Mouse (Mus musculus): ENCODE data around the gene Sspn. TPM values are rescaled to one million over a fixed set of nuclear protein-coding genes. Genes with fewer than 3 reads are reported as not detected.

Sspn gene
- total and polyA plus RNA-seq, 3 experiments, result 0.04 to 0.14 (median 0.13) TPM

DNA sequence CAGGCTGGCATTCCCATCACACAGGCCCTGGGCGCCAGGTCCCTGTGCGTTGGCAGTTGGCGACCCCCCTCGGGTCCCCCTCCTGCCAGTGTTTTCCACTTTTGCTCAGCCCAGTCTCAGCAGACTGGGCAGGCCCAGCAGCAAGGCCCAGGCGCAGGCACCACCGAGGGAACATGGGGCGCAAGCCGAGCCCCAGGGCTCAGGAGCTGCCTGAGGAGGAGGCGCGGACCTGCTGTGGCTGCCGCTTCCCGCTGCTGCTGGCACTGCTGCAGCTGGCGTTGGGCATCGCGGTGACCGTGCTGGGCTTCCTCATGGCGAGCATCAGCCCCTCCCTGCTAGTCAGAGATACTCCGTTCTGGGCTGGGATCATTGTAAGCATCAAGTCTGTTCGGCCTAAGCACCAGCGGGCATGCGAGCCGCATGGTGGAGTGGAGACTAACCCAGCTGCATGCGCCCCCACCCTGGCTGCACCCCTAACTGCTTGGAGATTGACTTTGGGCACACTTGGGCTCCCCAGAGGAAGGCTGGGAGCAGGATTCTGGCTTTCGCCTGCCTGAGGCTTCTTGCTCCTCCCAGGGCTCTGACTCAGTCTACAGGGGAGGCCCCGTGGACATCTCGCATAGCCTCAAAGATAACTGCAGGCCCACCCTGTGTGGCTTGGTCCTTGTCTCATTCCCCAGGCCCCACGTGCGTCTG is 2.7 kb downstream of the Sspn start:
- Histone ChIP-seq H3K36me3 (replicated peaks in 1 of 2; ENCODE audit: control insufficient read depth in 1 of 2, insufficient read depth in 1 of 2, low read length in 1 of 2) (peaks cover 0 to 3% of the 10 kb centered on the region in 2 experiments), H3K27ac (ENCODE audit: insufficient read depth, low read depth) (no peak overlapping the region), H3K4me1 (ENCODE audit: control insufficient read depth in 1 of 2, insufficient read depth in 2 of 2) (peaks cover 0 to 14% of the 10 kb centered on the region in 2 experiments; a peak in 2 of 4 replicates), H3K9ac (ENCODE audit: insufficient read depth, low read depth) (no peak overlapping the region), H3K4me3 (replicated peaks in 1 of 3; ENCODE audit: low read depth in 2 of 3, low read length in 2 of 3, poor library complexity in 1 of 3) (no peak overlapping the region), H3K9me3 (replicated peaks; ENCODE audit: low read length) (peaks cover 6% of the 10 kb centered on the region), H3K79me2 (replicated peaks; ENCODE audit: control insufficient read depth, extremely low read depth, insufficient read depth, poor library complexity, severe bottlenecking) (no peaks in the 10 kb centered on the region), H3K4me2 (ENCODE audit: insufficient read depth, low read depth, poor library complexity, severe bottlenecking) (no peak overlapping the region), H3K27me3 (replicated peaks) (no peaks in the 10 kb centered on the region)
- no peak for DNase-seq (ENCODE audit: extremely low read depth)
- dilution Hi-C loops (cut with MboI; ENCODE audit: extremely low pct_ligation_motif_present, extremely low pct_unique_long_range_greater_than_20kb, low sequenced_read_pairs) (no loop called here), in situ Hi-C loops (cut with MboI; ENCODE audit: low pct_ligation_motif_present, low pct_unique_long_range_greater_than_20kb, low sequenced_read_pairs) (no loop called here)
- TF ChIP-seq POLR2A (IDR thresholded peaks at IDR 0.05; ENCODE audit: low read depth, low read length) (no peak), MAZ (IDR thresholded peaks at IDR 0.05; ENCODE audit: low read depth, low read length) (no peak), MAX (IDR thresholded peaks at IDR 0.05; ENCODE audit: low read length) (no peak), USF1 (IDR thresholded peaks at IDR 0.05; ENCODE audit: low read depth, low read length) (no peak), BHLHE40 (IDR thresholded peaks at IDR 0.05; ENCODE audit: low read depth, low read length) (no peak), ELF1 (IDR thresholded peaks at IDR 0.05; ENCODE audit: low read depth, low read length) (no peak), IRF4 (IDR thresholded peaks at IDR 0.05; ENCODE audit: low read depth, low read length) (no peak), CTCF (conservative IDR thresholded peaks at IDR 0.05 in 1 of 2, IDR thresholded peaks at IDR 0.05 in 1 of 2; ENCODE audit: low read depth in 2 of 2, low read length in 2 of 2) (no peak), CHD2 (IDR thresholded peaks at IDR 0.05; ENCODE audit: low read length) (no peak), KAT2A (IDR thresholded peaks at IDR 0.05; ENCODE audit: insufficient replicate concordance, low read length) (no peak), ZKSCAN1 (IDR thresholded peaks at IDR 0.05; ENCODE audit: borderline replicate concordance, low read depth, low read length) (no peak), JUND (conservative IDR thresholded peaks at IDR 0.05; ENCODE audit: low read depth, low read length) (no peak), TCF12 (IDR thresholded peaks at IDR 0.05; ENCODE audit: low read depth, low read length) (no peak), UBTF (IDR thresholded peaks at IDR 0.05; ENCODE audit: low read depth, low read length) (no peak), HCFC1 (IDR thresholded peaks at IDR 0.05; ENCODE audit: low read depth, low read length) (no peak)

DNA sequence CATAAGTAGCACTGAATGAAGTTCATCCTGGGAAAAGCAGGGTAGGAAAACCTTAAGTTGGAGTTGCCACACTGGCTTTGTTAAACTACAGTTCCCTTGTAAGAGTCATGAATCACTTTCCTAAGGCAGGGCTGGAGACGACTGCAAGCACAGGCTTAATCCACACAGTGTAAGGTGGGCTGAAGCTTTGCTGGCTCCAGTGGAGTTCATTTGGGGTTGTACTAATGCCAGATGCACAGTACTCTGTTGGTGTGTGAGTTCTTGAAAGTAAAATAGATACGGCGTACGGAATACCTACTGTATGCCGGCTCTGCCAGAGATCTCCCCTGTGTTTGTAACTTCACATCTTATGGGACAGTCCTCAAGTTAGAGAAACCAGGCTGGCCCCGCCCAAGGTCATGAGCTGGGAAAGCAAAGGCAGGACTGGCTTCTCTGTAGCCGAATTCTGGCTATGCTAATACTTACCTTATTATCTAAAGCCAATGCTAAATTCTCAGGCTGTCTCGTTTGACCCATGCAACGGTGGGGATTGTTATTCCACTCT is 3.3 kb downstream of the Sspn start:
- H3K4me2 ChIP-seq (ENCODE audit: insufficient read depth, low read depth, poor library complexity, severe bottlenecking), result no peak overlapping the region

More for the DNA sequence above, 3.3 kb downstream of the Sspn start:
- H3K27ac ChIP-seq (ENCODE audit: insufficient read depth, low read depth), result no peak overlapping the region
- dilution Hi-C loops (cut with MboI; ENCODE audit: extremely low pct_ligation_motif_present, extremely low pct_unique_long_range_greater_than_20kb, low sequenced_read_pairs) (no loop called here), in situ Hi-C loops (cut with MboI; ENCODE audit: low pct_ligation_motif_present, low pct_unique_long_range_greater_than_20kb, low sequenced_read_pairs) (no loop called here)
- H3K79me2 ChIP-seq (replicated peaks; ENCODE audit: control insufficient read depth, extremely low read depth, insufficient read depth, poor library complexity, severe bottlenecking), result no peaks in the 10 kb centered on the region
- no peaks in the 10 kb centered on the region for H3K27me3 ChIP-seq (replicated peaks)
- H3K9me3 ChIP-seq (replicated peaks; ENCODE audit: low read length), result peaks cover 6% of the 10 kb centered on the region
- H3K4me3 ChIP-seq (replicated peaks in 1 of 3; ENCODE audit: low read depth in 2 of 3, low read length in 2 of 3, poor library complexity in 1 of 3), result no peak overlapping the region
- DNase-seq (ENCODE audit: extremely low read depth), result no peak
- no peak overlapping the region for H3K9ac ChIP-seq (ENCODE audit: insufficient read depth, low read depth)
- peaks cover 0 to 3% of the 10 kb centered on the region in 2 experiments for H3K36me3 ChIP-seq (replicated peaks in 1 of 2; ENCODE audit: control insufficient read depth in 1 of 2, insufficient read depth in 1 of 2, low read length in 1 of 2)
- TF ChIP-seq MAZ (IDR thresholded peaks at IDR 0.05; ENCODE audit: low read depth, low read length) (no peak), POLR2A (IDR thresholded peaks at IDR 0.05; ENCODE audit: low read depth, low read length) (no peak), POLR2AphosphoS2 (IDR thresholded peaks at IDR 0.05; ENCODE audit: low read depth, low read length) (no peak), IRF4 (IDR thresholded peaks at IDR 0.05; ENCODE audit: low read depth, low read length) (no peak), JUN (IDR thresholded peaks at IDR 0.05; ENCODE audit: insufficient read depth, low read depth, low read length) (no peak), NRF1 (IDR thresholded peaks at IDR 0.05; ENCODE audit: low read depth, low read length) (no peak), PAX5 (IDR thresholded peaks at IDR 0.05; ENCODE audit: low read length) (no peak), RCOR1 (conservative IDR thresholded peaks at IDR 0.05; ENCODE audit: low read depth, low read length) (no peak), ZMIZ1 (IDR thresholded peaks at IDR 0.05; ENCODE audit: low read depth, low read length) (no peak), CHD1 (IDR thresholded peaks at IDR 0.05; ENCODE audit: low read depth, low read length) (no peak), MEF2A (IDR thresholded peaks at IDR 0.05; ENCODE audit: borderline replicate concordance, low read depth, low read length) (no peak), ETS1 (conservative IDR thresholded peaks at IDR 0.05; ENCODE audit: low read depth, low read length) (no peak), TBP (conservative IDR thresholded peaks at IDR 0.05; ENCODE audit: low read depth, low read length) (no peak), USF1 (IDR thresholded peaks at IDR 0.05; ENCODE audit: low read depth, low read length) (no peak), NELFE (IDR thresholded peaks at IDR 0.05; ENCODE audit: low read depth, low read length) (no peak), KAT2A (IDR thresholded peaks at IDR 0.05; ENCODE audit: insufficient replicate concordance, low read length) (no peak), GABPA (IDR thresholded peaks at IDR 0.05; ENCODE audit: insufficient replicate concordance, low read depth, low read length) (no peak), MYC (IDR thresholded peaks at IDR 0.05; ENCODE audit: low read depth, low read length) (no peak), E2F4 (IDR thresholded peaks at IDR 0.05; ENCODE audit: insufficient replicate concordance, low read depth, low read length) (no peak), RAD21 (IDR thresholded peaks at IDR 0.05; ENCODE audit: low read depth, low read length) (no peak)
- peaks cover 0 to 14% of the 10 kb centered on the region in 2 experiments; a peak in 2 of 4 replicates for H3K4me1 ChIP-seq (ENCODE audit: control insufficient read depth in 1 of 2, insufficient read depth in 2 of 2)

Data from CH12.LX (cell line).